Mouse (Mus musculus) forebrain, embryonic 10.5 days (tissue): ENCODE measurements around the gene Fap. TPM values are rescaled to one million over a fixed set of nuclear protein-coding genes. Genes with fewer than 3 reads are reported as not detected.

Experiments used
- DNase-seq: peaks from one replicate; pipeline ENCODE4 v3.0.0-alpha.2; 2017; ENCODE audit warnings: low spot score; ENCODE audit errors: extremely low spot score
- H3K27ac ChIP-seq: fragments of 300-500 bp; sonication (generic); 2 replicates; pipeline ENCODE4 v1.5.1; 2016; ENCODE audit warnings: mild to moderate bottlenecking
- H3K27me3 ChIP-seq: fragments of 300-500 bp; sonication (generic); 2 replicates; pipeline ENCODE4 v1.6.1; 2016; ENCODE audit warnings: mild to moderate bottlenecking; ENCODE audit not compliant: poor library complexity, severe bottlenecking
- H3K36me3 ChIP-seq: fragments of 300-500 bp; sonication (generic); replicated peaks from 2 replicates; pipeline ENCODE4 v1.6.1; 2016; ENCODE audit warnings: mild to moderate bottlenecking, moderate library complexity
- H3K4me1 ChIP-seq: fragments of 300-500 bp; sonication (generic); 2 replicates; pipeline ENCODE4 v1.6.1; 2016
- H3K4me3 ChIP-seq: fragments of 300-500 bp; sonication (generic); 2 replicates; pipeline ENCODE4 v1.5.1; 2016; ENCODE audit warnings: mild to moderate bottlenecking, moderate library complexity
- H3K9me3 ChIP-seq: fragments of 300-500 bp; sonication (generic); 2 replicates; pipeline ENCODE4 v1.6.1; 2016; ENCODE audit warnings: mild to moderate bottlenecking, moderate library complexity
- WGBS: fragments of 180-500 bp; shearing (Covaris S2); methylation state at CpG from one replicate; pipeline ENCODE4 v1.1.7; 2016; 5-methylcytosine and 5-hydroxymethylcytosine counted together
- polyA plus RNA-seq: library from polyadenylated mRNA; unstranded; fragments of >200 nt; fragmentation: Nextera tagmentation; extraction: Ambion mirVana; gene quantifications from 2 replicates; pipeline ENCODE4 v1.2.1, GENCODE M21; 2016

Gene Fap
- polyA plus RNA-seq, result 5.4 and 7.1 TPM in 2 replicates

- Histone ChIP-seq H3K4me1 (0 out of 2 replicates have a peak, but pooled peaks cover 4% of the 10 kb centered on the region), H3K36me3 (no peaks in the 10 kb centered on the region), H3K4me3 (peak within 1 kb of the TSS; percentile 28), H3K27me3 (no peaks in the 10 kb centered on the region), H3K9me3 (no peaks in the 10 kb centered on the region), H3K27ac (peak within 1 kb of the TSS; percentile 71)
- WGBS, result 69% methylated on average over 12 of the region's 12 CpGs
- no peak for DNase-seq
Measured at GRCm38 (mm10) chr2:62573753-62574159, at the start of gene Fap. Gene Fap (minus strand): TSS chr2:62574075.

- 87% methylated on average over 8 of the region's 8 CpGs for WGBS
- Histone ChIP-seq H3K4me3 (no peak overlapping the region), H3K36me3 (no peaks in the 10 kb centered on the region), H3K9me3 (no peaks in the 10 kb centered on the region), H3K27me3 (no peaks in the 10 kb centered on the region), H3K4me1 (no peaks in the 10 kb centered on the region), H3K27ac (no peak overlapping the region)
- DNase-seq, result no peak
Measured at GRCm38 (mm10) chr2:62623024-62623441, 49.2 kb upstream of the Fap start.

- H3K36me3 ChIP-seq, result no peaks in the 10 kb centered on the region
- no peak overlapping the region for H3K4me3 ChIP-seq
- H3K27me3 ChIP-seq, result no peaks in the 10 kb centered on the region
- no peak overlapping the region for H3K27ac ChIP-seq
- no peak for DNase-seq
- H3K4me1 ChIP-seq, result no peaks in the 10 kb centered on the region
- no peaks in the 10 kb centered on the region for H3K9me3 ChIP-seq
- whole genome bisulfite sequencing, result 63% methylated on average over 2 of the region's 2 CpGs
Measured at GRCm38 (mm10) chr2:62619679-62620078, 45.8 kb upstream of the Fap start.

- Histone ChIP-seq H3K27ac (no peak overlapping the region), H3K27me3 (no peaks in the 10 kb centered on the region), H3K4me1 (no peaks in the 10 kb centered on the region), H3K9me3 (no peaks in the 10 kb centered on the region), H3K4me3 (no peak overlapping the region), H3K36me3 (no peaks in the 10 kb centered on the region)
- WGBS, result 84% methylated on average over 7 of the region's 7 CpGs
- no peak for DNase-seq
Measured at GRCm38 (mm10) chr2:62618934-62619341, 45.1 kb upstream of the Fap start.

- H3K4me1 ChIP-seq, result no peaks in the 10 kb centered on the region
- H3K4me3 ChIP-seq, result no peak overlapping the region
- no peak overlapping the region for H3K27ac ChIP-seq
- H3K9me3 ChIP-seq, result no peaks in the 10 kb centered on the region
- H3K36me3 ChIP-seq, result no peaks in the 10 kb centered on the region
- 96% methylated on average over 4 of the region's 4 CpGs for WGBS
- H3K27me3 ChIP-seq, result no peaks in the 10 kb centered on the region
- no peak for DNase-seq
Measured at GRCm38 (mm10) chr2:62613133-62613532, 39.3 kb upstream of the Fap start.

- Histone ChIP-seq H3K4me3 (no peak overlapping the region), H3K9me3 (no peaks in the 10 kb centered on the region), H3K27ac (no peak overlapping the region), H3K4me1 (no peaks in the 10 kb centered on the region), H3K27me3 (no peaks in the 10 kb centered on the region), H3K36me3 (no peaks in the 10 kb centered on the region)
- no peak for DNase-seq
- 97% methylated on average over 16 of the region's 16 CpGs for WGBS
Measured at GRCm38 (mm10) chr2:62606205-62606604, 32.3 kb upstream of the Fap start.

- H3K36me3 ChIP-seq, result no peaks in the 10 kb centered on the region
- no peaks in the 10 kb centered on the region for H3K4me1 ChIP-seq
- DNase-seq, result no peak
- H3K27ac ChIP-seq, result no peak overlapping the region
- H3K9me3 ChIP-seq, result no peaks in the 10 kb centered on the region
- H3K27me3 ChIP-seq, result no peaks in the 10 kb centered on the region
- WGBS, result 89% methylated on average over 5 of the region's 5 CpGs
- H3K4me3 ChIP-seq, result no peak overlapping the region
Measured at GRCm38 (mm10) chr2:62603530-62603929, 29.7 kb upstream of the Fap start.

GRCm38 (mm10) chr2:62596586-62596985 lies 22.7 kb upstream of the Fap start:
- H3K36me3 ChIP-seq, result no peaks in the 10 kb centered on the region
- no peak overlapping the region for H3K4me3 ChIP-seq
- H3K4me1 ChIP-seq, result peaks cover 8% of the 10 kb centered on the region; the same call in 1 of the 2 replicates
- H3K9me3 ChIP-seq, result no peaks in the 10 kb centered on the region
- 92% methylated on average over 5 of the region's 5 CpGs for WGBS
- no peak overlapping the region for H3K27ac ChIP-seq
- no peaks in the 10 kb centered on the region for H3K27me3 ChIP-seq
- DNase-seq, result no peak

GRCm38 (mm10) chr2:62594491-62594890 lies 20.6 kb upstream of the Fap start:
- H3K4me1 ChIP-seq, result peaks cover 8% of the 10 kb centered on the region; the same call in 1 of the 2 replicates
- 81% methylated on average over 2 of the region's 2 CpGs for WGBS
- no peaks in the 10 kb centered on the region for H3K36me3 ChIP-seq
- H3K27ac ChIP-seq, result no peak overlapping the region
- DNase-seq, result no peak
- H3K27me3 ChIP-seq, result no peaks in the 10 kb centered on the region
- H3K4me3 ChIP-seq, result no peak overlapping the region
- H3K9me3 ChIP-seq, result no peaks in the 10 kb centered on the region

- Histone ChIP-seq H3K4me3 (no peak overlapping the region), H3K27me3 (no peaks in the 10 kb centered on the region), H3K36me3 (no peaks in the 10 kb centered on the region), H3K9me3 (no peaks in the 10 kb centered on the region), H3K27ac (peak overlapping the region; percentile 22; the same call in 1 of the 2 replicates), H3K4me1 (peaks cover 8% of the 10 kb centered on the region; the same call in 1 of the 2 replicates)
- 85% methylated on average over 3 of the region's 3 CpGs for WGBS
- no peak for DNase-seq
Measured at GRCm38 (mm10) chr2:62591555-62591954, 17.7 kb upstream of the Fap start.

GRCm38 (mm10) chr2:62589333-62589732 lies 15.5 kb upstream of the Fap start:
- H3K4me3 ChIP-seq, result no peak overlapping the region
- H3K9me3 ChIP-seq, result no peaks in the 10 kb centered on the region
- WGBS, result 88% methylated on average over 4 of the region's 4 CpGs

GRCm38 (mm10) chr2:62585769-62586168 lies 11.9 kb upstream of the Fap start:
- Histone ChIP-seq H3K36me3 (no peaks in the 10 kb centered on the region), H3K27me3 (no peaks in the 10 kb centered on the region), H3K4me3 (no peak overlapping the region), H3K9me3 (no peaks in the 10 kb centered on the region), H3K4me1 (no peaks in the 10 kb centered on the region), H3K27ac (no peak overlapping the region)
- WGBS, result 93% methylated on average over 5 of the region's 5 CpGs
- no peak for DNase-seq

More at GRCm38 (mm10) chr2:62589333-62589732, 15.5 kb upstream of the Fap start:
- DNase-seq, result no peak
- H3K27me3 ChIP-seq, result no peaks in the 10 kb centered on the region
- H3K36me3 ChIP-seq, result no peaks in the 10 kb centered on the region
- H3K27ac ChIP-seq, result no peak overlapping the region
- peaks cover 4% of the 10 kb centered on the region; the same call in 1 of the 2 replicates for H3K4me1 ChIP-seq

- 83% methylated on average over 3 of the region's 3 CpGs for WGBS
Measured at GRCm38 (mm10) chr2:62574962-62575361, 1.1 kb upstream of the Fap start.

GRCm38 (mm10) chr2:62574250-62574649 lies 375 bp upstream of the Fap start:
- peak overlapping the region; percentile 9; the same call in 1 of the 2 replicates for H3K27ac ChIP-seq

More at GRCm38 (mm10) chr2:62574962-62575361, 1.1 kb upstream of the Fap start:
- Histone ChIP-seq H3K9me3 (no peaks in the 10 kb centered on the region), H3K36me3 (no peaks in the 10 kb centered on the region), H3K27me3 (no peaks in the 10 kb centered on the region), H3K4me3 (no peak overlapping the region), H3K27ac (no peak overlapping the region), H3K4me1 (0 out of 2 replicates have a peak, but pooled peaks cover 4% of the 10 kb centered on the region)
- DNase-seq, result no peak

More at GRCm38 (mm10) chr2:62574250-62574649, 375 bp upstream of the Fap start:
- Histone ChIP-seq H3K36me3 (no peaks in the 10 kb centered on the region), H3K9me3 (no peaks in the 10 kb centered on the region), H3K4me3 (no peak overlapping the region), H3K27me3 (no peaks in the 10 kb centered on the region), H3K4me1 (0 out of 2 replicates have a peak, but pooled peaks cover 4% of the 10 kb centered on the region)
- no peak for DNase-seq
- WGBS, result 70% methylated on average over 7 of the region's 7 CpGs
